Mouse (Mus musculus): ENCODE data around the gene Nufip2.

- TF ChIP-seq POLR2A (IDR thresholded peaks at IDR 0.05; ENCODE audit: borderline replicate concordance, insufficient read depth, low read length) = no peak
- TF ChIP-seq CTCF (IDR thresholded peaks at IDR 0.05; ENCODE audit: borderline replicate concordance, insufficient read depth, low read depth, low read length) = no peak
Measured at GRCm38 (mm10) chr11:77783211-77783746, 97.3 kb downstream of the Nufip2 start.
